In genomic region chr3:89786275-89786674, GRCm38 (mm10) we compare ENCODE assay signal across 31 mouse cellular contexts. TPM values are rescaled to one million over a fixed set of nuclear protein-coding genes. Genes with fewer than 3 reads are reported as not detected.
"Had no signal": no experiment of that assay in that cellular context is flagged by ENCODE, and none has a peak within 500 bp of the region (broad histone marks: within the 10 kb centered on the region; RNA-seq: fewer than 3 reads in every experiment).

No protein-coding gene starts in this region.

- DNase-seq: left cerebral cortex, postnatal 4 days; liver; liver, embryonic 13.5 days; liver, postnatal 0 days; lung, adult 18-20 months; lung, adult 2 months; lung, embryonic 14.5 days; lung, postnatal 10 days; lung, postnatal 14 days; lung, postnatal 36 days; lung, postnatal 4 days; midbrain, embryonic 14.5 days had no signal

- H3K27me3 ChIP-seq: limb, embryonic 12.5 days; limb, embryonic 13.5 days; limb, embryonic 15.5 days; lung, embryonic 15.5 days; midbrain, embryonic 12.5 days; midbrain, embryonic 13.5 days; midbrain, embryonic 15.5 days; neural tube, embryonic 12.5 days had no signal

- H3K4me3 ChIP-seq: limb, embryonic 10.5 days; limb, embryonic 12.5 days; limb, embryonic 13.5 days; limb, embryonic 15.5 days; liver, embryonic 12.5 days; liver, embryonic 13.5 days; liver, embryonic 15.5 days; lung, embryonic 15.5 days; megakaryocyte, embryonic 14.5 days; midbrain, embryonic 10.5 days; midbrain, embryonic 12.5 days; midbrain, embryonic 13.5 days; midbrain, embryonic 15.5 days; myocyte; neural tube, embryonic 12.5 days had no signal

- H3K27ac ChIP-seq: limb, embryonic 10.5 days; limb, embryonic 13.5 days; limb, embryonic 15.5 days; liver, embryonic 12.5 days; liver, embryonic 13.5 days; liver, embryonic 14.5 days; liver, embryonic 15.5 days; lung, embryonic 15.5 days; macrophage; midbrain, embryonic 10.5 days; midbrain, embryonic 12.5 days; midbrain, embryonic 13.5 days; midbrain, embryonic 15.5 days; neural tube, embryonic 12.5 days had no signal

- H3K9me3 ChIP-seq: limb, embryonic 10.5 days; limb, embryonic 12.5 days; limb, embryonic 13.5 days; limb, embryonic 15.5 days; liver, embryonic 12.5 days; liver, embryonic 13.5 days; liver, embryonic 15.5 days; lung, embryonic 15.5 days; midbrain, embryonic 10.5 days; midbrain, embryonic 12.5 days; midbrain, embryonic 13.5 days; midbrain, embryonic 15.5 days; neural tube, embryonic 12.5 days had no signal

- H3K4me1 ChIP-seq: liver, embryonic 15.5 days; midbrain, embryonic 13.5 days; midbrain, embryonic 15.5 days; neural tube, embryonic 12.5 days had no signal

RNA-seq across cellular contexts. Expression of gene She, which starts 44.9 kb away (rescaled TPM):
- total RNA-seq: megakaryocyte, adult 5-6 weeks; megakaryocyte-erythroid progenitor cell, adult 5-6 weeks; monocyte, adult 5-6 weeks had no signal
- polyA plus RNA-seq: macrophage, myocyte had no signal
